Mouse (Mus musculus): Measurements from ENCODE around the gene Ncstn. TPM values are rescaled to one million over a fixed set of nuclear protein-coding genes. Genes with fewer than 3 reads are reported as not detected.

The Ncstn gene
- polyA plus RNA-seq (2016; fragmentation: Nextera tagmentation; extraction: Ambion mirVana) = 132 and 137 TPM in 2 replicates

- H3K4me3 ChIP-seq = peak within 1 kb of the TSS; percentile 82
- peak; percentile 97 for ATAC-seq (ENCODE audit: low FRiP score, low read depth)
- under 1% methylated on average over 40 of the region's 40 CpGs for WGBS
Observed at GRCm38 (mm10) chr1:172082101-172082898, at the start of gene Ncstn, which contains the start of gene Copa. Gene Ncstn, minus strand, starts transcription at chr1:172082795. Gene Copa, plus strand, starts transcription at chr1:172082529.

GRCm38 (mm10) chr1:172132319-172132718 is 49.7 kb upstream of the Ncstn start:
- WGBS = 90% methylated on average over 7 of the region's 7 CpGs
- no peak; the same call in 1 of the 2 replicates for ATAC-seq (ENCODE audit: low FRiP score, low read depth)

More at GRCm38 (mm10) chr1:172082101-172082898, at the start of gene Ncstn, which contains the start of gene Copa:
- H3K27me3 ChIP-seq (replicated peaks) = no peaks in the 10 kb centered on the region
- H3K27ac ChIP-seq = peak within 1 kb of the TSS; percentile 53
- peak within 1 kb of the TSS; percentile 88 for H3K4me2 ChIP-seq (replicated peaks)
- H3K9me3 ChIP-seq = no peaks in the 10 kb centered on the region
- peaks cover 14% of the 10 kb centered on the region for H3K4me1 ChIP-seq
- peak within 1 kb of the TSS; percentile 85 for H3K9ac ChIP-seq
- peaks cover 24% of the 10 kb centered on the region for H3K36me3 ChIP-seq

GRCm38 (mm10) chr1:172129780-172130179 is 47.2 kb upstream of the Ncstn start:
- Histone ChIP-seq H3K9ac (no peak overlapping the region), H3K36me3 (peaks cover 60% of the 10 kb centered on the region), H3K4me1 (peaks cover 15% of the 10 kb centered on the region), H3K9me3 (no peaks in the 10 kb centered on the region), H3K27ac (no peak overlapping the region), H3K4me2 (replicated peaks) (no peak overlapping the region), H3K4me3 (no peak overlapping the region), H3K27me3 (replicated peaks) (no peaks in the 10 kb centered on the region)
- 97% methylated on average over 5 of the region's 5 CpGs for WGBS
- ATAC-seq (ENCODE audit: low FRiP score, low read depth) = no peak

More at GRCm38 (mm10) chr1:172132319-172132718, 49.7 kb upstream of the Ncstn start:
- no peak overlapping the region for H3K4me3 ChIP-seq
- H3K4me1 ChIP-seq = peaks cover 7% of the 10 kb centered on the region
- no peak overlapping the region for H3K4me2 ChIP-seq (replicated peaks)
- no peaks in the 10 kb centered on the region for H3K9me3 ChIP-seq
- H3K27me3 ChIP-seq (replicated peaks) = no peaks in the 10 kb centered on the region
- no peak overlapping the region for H3K27ac ChIP-seq
- peaks cover 71% of the 10 kb centered on the region for H3K36me3 ChIP-seq
- no peak overlapping the region for H3K9ac ChIP-seq

GRCm38 (mm10) chr1:172129108-172129507 is 46.5 kb upstream of the Ncstn start:
- Histone ChIP-seq H3K4me1 (peaks cover 15% of the 10 kb centered on the region), H3K4me2 (replicated peaks) (no peak overlapping the region), H3K36me3 (peaks cover 53% of the 10 kb centered on the region), H3K9me3 (no peaks in the 10 kb centered on the region), H3K4me3 (no peak overlapping the region), H3K9ac (no peak overlapping the region), H3K27ac (no peak overlapping the region), H3K27me3 (replicated peaks) (no peaks in the 10 kb centered on the region)
- 86% methylated on average over 2 of the region's 2 CpGs for WGBS
- ATAC-seq (ENCODE audit: low FRiP score, low read depth) = no peak

GRCm38 (mm10) chr1:172128563-172128962 is 46.0 kb upstream of the Ncstn start:
- H3K4me3 ChIP-seq = no peak overlapping the region
- 95% methylated on average over 15 of the region's 15 CpGs for WGBS
- H3K36me3 ChIP-seq = peaks cover 48% of the 10 kb centered on the region
- peaks cover 15% of the 10 kb centered on the region for H3K4me1 ChIP-seq
- no peak overlapping the region for H3K9ac ChIP-seq
- H3K4me2 ChIP-seq (replicated peaks) = no peak overlapping the region
- no peak for ATAC-seq (ENCODE audit: low FRiP score, low read depth)
- no peaks in the 10 kb centered on the region for H3K9me3 ChIP-seq
- no peak overlapping the region for H3K27ac ChIP-seq
- H3K27me3 ChIP-seq (replicated peaks) = no peaks in the 10 kb centered on the region

- peak overlapping the region; percentile 80 for H3K4me2 ChIP-seq (replicated peaks)
- no peak overlapping the region for H3K27ac ChIP-seq
- peak overlapping the region; percentile 70 for H3K9ac ChIP-seq
- no peak for ATAC-seq (ENCODE audit: low FRiP score, low read depth)
- H3K9me3 ChIP-seq = no peaks in the 10 kb centered on the region
- 50% methylated on average over 5 of the region's 5 CpGs for WGBS
- peaks cover 48% of the 10 kb centered on the region for H3K36me3 ChIP-seq
- peaks cover 15% of the 10 kb centered on the region for H3K4me1 ChIP-seq
- no peaks in the 10 kb centered on the region for H3K27me3 ChIP-seq (replicated peaks)
- H3K4me3 ChIP-seq = peak overlapping the region; percentile 66
Observed at GRCm38 (mm10) chr1:172127487-172127886, 44.9 kb upstream of the Ncstn start.

- no peak within 1 kb of the TSS for H3K27ac ChIP-seq
- peak within 1 kb of the TSS; percentile 70 for H3K9ac ChIP-seq
- peaks cover 15% of the 10 kb centered on the region for H3K4me1 ChIP-seq
- no peaks in the 10 kb centered on the region for H3K27me3 ChIP-seq (replicated peaks)
- H3K36me3 ChIP-seq = peaks cover 48% of the 10 kb centered on the region
- WGBS = 1% methylated on average over 42 of the region's 42 CpGs
- peak; percentile 96 for ATAC-seq (ENCODE audit: low FRiP score, low read depth)
- peak within 1 kb of the TSS; percentile 80 for H3K4me2 ChIP-seq (replicated peaks)
- H3K4me3 ChIP-seq = peak within 1 kb of the TSS; percentile 66
- no peaks in the 10 kb centered on the region for H3K9me3 ChIP-seq
Observed at GRCm38 (mm10) chr1:172126376-172127347, 44.1 kb upstream of the Ncstn start, which contains the start of gene Pex19. Gene Pex19, plus strand, starts transcription at chr1:172126755.

GRCm38 (mm10) chr1:172124572-172124971 is 42.0 kb upstream of the Ncstn start:
- no peaks in the 10 kb centered on the region for H3K27me3 ChIP-seq (replicated peaks)
- H3K9me3 ChIP-seq = no peaks in the 10 kb centered on the region
- H3K27ac ChIP-seq = no peak overlapping the region
- no peak for ATAC-seq (ENCODE audit: low FRiP score, low read depth)
- no peak overlapping the region for H3K9ac ChIP-seq
- H3K4me1 ChIP-seq = peaks cover 15% of the 10 kb centered on the region
- no peak overlapping the region for H3K4me3 ChIP-seq
- no peak overlapping the region for H3K4me2 ChIP-seq (replicated peaks)
- WGBS = 77% methylated on average over 6 of the region's 6 CpGs
- H3K36me3 ChIP-seq = peaks cover 50% of the 10 kb centered on the region

- Histone ChIP-seq H3K36me3 (peaks cover 57% of the 10 kb centered on the region), H3K4me1 (peaks cover 11% of the 10 kb centered on the region)
- WGBS = 73% methylated on average over 2 of the region's 2 CpGs
Observed at GRCm38 (mm10) chr1:172122671-172123070, 40.1 kb upstream of the Ncstn start.

GRCm38 (mm10) chr1:172119720-172120119 is 37.1 kb upstream of the Ncstn start:
- Histone ChIP-seq H3K9me3 (no peaks in the 10 kb centered on the region), H3K36me3 (peaks cover 86% of the 10 kb centered on the region)

More at GRCm38 (mm10) chr1:172122671-172123070, 40.1 kb upstream of the Ncstn start:
- Histone ChIP-seq H3K9me3 (no peaks in the 10 kb centered on the region), H3K27me3 (replicated peaks) (no peaks in the 10 kb centered on the region), H3K4me3 (no peak overlapping the region), H3K9ac (no peak overlapping the region), H3K27ac (no peak overlapping the region), H3K4me2 (replicated peaks) (no peak overlapping the region)
- no peak for ATAC-seq (ENCODE audit: low FRiP score, low read depth)

GRCm38 (mm10) chr1:172119100-172119499 is 36.5 kb upstream of the Ncstn start:
- Histone ChIP-seq H3K9ac (no peak overlapping the region), H3K9me3 (no peaks in the 10 kb centered on the region), H3K4me1 (no peaks in the 10 kb centered on the region), H3K27ac (no peak overlapping the region), H3K4me3 (no peak overlapping the region), H3K4me2 (replicated peaks) (no peak overlapping the region), H3K27me3 (replicated peaks) (no peaks in the 10 kb centered on the region), H3K36me3 (peaks cover 92% of the 10 kb centered on the region)
- WGBS = 85% methylated on average over 6 of the region's 6 CpGs
- ATAC-seq (ENCODE audit: low FRiP score, low read depth) = no peak

More at GRCm38 (mm10) chr1:172119720-172120119, 37.1 kb upstream of the Ncstn start:
- H3K9ac ChIP-seq = no peak overlapping the region
- H3K4me3 ChIP-seq = no peak overlapping the region
- H3K27me3 ChIP-seq (replicated peaks) = no peaks in the 10 kb centered on the region
- no peaks in the 10 kb centered on the region for H3K4me1 ChIP-seq
- no peak for ATAC-seq (ENCODE audit: low FRiP score, low read depth)
- 55% methylated on average over 3 of the region's 3 CpGs for WGBS
- no peak overlapping the region for H3K4me2 ChIP-seq (replicated peaks)
- no peak overlapping the region for H3K27ac ChIP-seq

GRCm38 (mm10) chr1:172116948-172117347 is 34.4 kb upstream of the Ncstn start:
- WGBS = 93% methylated on average over 5 of the region's 5 CpGs
- no peaks in the 10 kb centered on the region for H3K9me3 ChIP-seq
- ATAC-seq (ENCODE audit: low FRiP score, low read depth) = no peak
- H3K4me2 ChIP-seq (replicated peaks) = no peak overlapping the region
- no peak overlapping the region for H3K4me3 ChIP-seq
- H3K36me3 ChIP-seq = peaks cover 98% of the 10 kb centered on the region
- H3K27me3 ChIP-seq (replicated peaks) = no peaks in the 10 kb centered on the region
- H3K4me1 ChIP-seq = no peaks in the 10 kb centered on the region
- H3K9ac ChIP-seq = no peak overlapping the region
- H3K27ac ChIP-seq = no peak overlapping the region

Measured in neural tube, embryonic 12.5 days (tissue).